Mouse (Mus musculus) telencephalon, adult 2 months (tissue): Measurements from ENCODE around the gene Znrf3.

Source experiments
- DNase-seq: peaks from one replicate; pipeline ENCODE4 v3.0.0-alpha.2; 2011; ENCODE audit warnings: low read depth, low spot score

The Znrf3 gene

GRCm38 (mm10) chr11:5442590-5443021 lies 2.0 kb downstream of the Znrf3 start:
- DNase-seq: no peak

- no peak for DNase-seq
Measured at GRCm38 (mm10) chr11:5437646-5438045, 7.0 kb downstream of the Znrf3 start.

- DNase-seq: no peak
Measured at GRCm38 (mm10) chr11:5436988-5437387, 7.7 kb downstream of the Znrf3 start.

GRCm38 (mm10) chr11:5435493-5435892 lies 9.2 kb downstream of the Znrf3 start:
- DNase-seq: no peak

GRCm38 (mm10) chr11:5432330-5432729 lies 12.3 kb downstream of the Znrf3 start:
- DNase-seq: no peak

- no peak for DNase-seq
Measured at GRCm38 (mm10) chr11:5430863-5431262, 13.8 kb downstream of the Znrf3 start.

- DNase-seq: no peak
Measured at GRCm38 (mm10) chr11:5429396-5430190, 15.1 kb downstream of the Znrf3 start.

GRCm38 (mm10) chr11:5427251-5427650 lies 17.4 kb downstream of the Znrf3 start:
- no peak for DNase-seq

- DNase-seq: no peak
Measured at GRCm38 (mm10) chr11:5426317-5426716, 18.3 kb downstream of the Znrf3 start.

- DNase-seq: no peak
Measured at GRCm38 (mm10) chr11:5425106-5425505, 19.5 kb downstream of the Znrf3 start.

- no peak for DNase-seq
Measured at GRCm38 (mm10) chr11:5424185-5424584, 20.5 kb downstream of the Znrf3 start.

- DNase-seq: no peak
Measured at GRCm38 (mm10) chr11:5423000-5423399, 21.6 kb downstream of the Znrf3 start.

GRCm38 (mm10) chr11:5422252-5422636 lies 22.4 kb downstream of the Znrf3 start:
- DNase-seq: no peak

GRCm38 (mm10) chr11:5421506-5422251 lies 23.0 kb downstream of the Znrf3 start:
- DNase-seq: peak; percentile 75

- peak; percentile 63 for DNase-seq
Measured at GRCm38 (mm10) chr11:5415617-5416338, 28.9 kb downstream of the Znrf3 start.

GRCm38 (mm10) chr11:5414856-5415616 lies 29.6 kb downstream of the Znrf3 start:
- no peak for DNase-seq

- DNase-seq: no peak
Measured at GRCm38 (mm10) chr11:5412644-5413190, 31.9 kb downstream of the Znrf3 start.

- no peak for DNase-seq
Measured at GRCm38 (mm10) chr11:5411577-5411976, 33.1 kb downstream of the Znrf3 start.

GRCm38 (mm10) chr11:5404180-5404579 lies 40.5 kb downstream of the Znrf3 start:
- no peak for DNase-seq

- DNase-seq: no peak
Measured at GRCm38 (mm10) chr11:5402127-5402733, 42.4 kb downstream of the Znrf3 start.
